Mouse (Mus musculus): ENCODE results near the gene Mip. TPM values are rescaled to one million over a fixed set of nuclear protein-coding genes. Genes with fewer than 3 reads are reported as not detected.

Gene Mip
- polyA plus RNA-seq (2015; fragmentation: Nextera tagmentation; extraction: Ambion mirVana), result not detected in 2 replicates

- H3K4me2 ChIP-seq (replicated peaks; ENCODE audit: low read depth, low read length), result no peak within 1 kb of the TSS
- peaks cover under 1% of the 10 kb centered on the region for H3K4me1 ChIP-seq (ENCODE audit: insufficient read depth, low read length)
- no peak within 1 kb of the TSS for H3K27ac ChIP-seq (ENCODE audit: low read length)
- no peak for ATAC-seq (ENCODE audit: low FRiP score, low TSS enrichment)
- no peak within 1 kb of the TSS for H3K9ac ChIP-seq (replicated peaks; ENCODE audit: low read length)
- no peaks in the 10 kb centered on the region for H3K27me3 ChIP-seq (ENCODE audit: insufficient read depth, low read length)
- H3K9me3 ChIP-seq (ENCODE audit: low read length), result no peaks in the 10 kb centered on the region
- H3K4me3 ChIP-seq (ENCODE audit: low read length), result no peak within 1 kb of the TSS
- WGBS, result 57% methylated on average over 4 of the region's 4 CpGs
- H3K36me3 ChIP-seq (ENCODE audit: insufficient read depth, low read length), result no peaks in the 10 kb centered on the region
Observed at GRCm38 (mm10) chr10:128225538-128225937, at the start of gene Mip. Mip (plus strand) TSS chr10:128225838.

DNA sequence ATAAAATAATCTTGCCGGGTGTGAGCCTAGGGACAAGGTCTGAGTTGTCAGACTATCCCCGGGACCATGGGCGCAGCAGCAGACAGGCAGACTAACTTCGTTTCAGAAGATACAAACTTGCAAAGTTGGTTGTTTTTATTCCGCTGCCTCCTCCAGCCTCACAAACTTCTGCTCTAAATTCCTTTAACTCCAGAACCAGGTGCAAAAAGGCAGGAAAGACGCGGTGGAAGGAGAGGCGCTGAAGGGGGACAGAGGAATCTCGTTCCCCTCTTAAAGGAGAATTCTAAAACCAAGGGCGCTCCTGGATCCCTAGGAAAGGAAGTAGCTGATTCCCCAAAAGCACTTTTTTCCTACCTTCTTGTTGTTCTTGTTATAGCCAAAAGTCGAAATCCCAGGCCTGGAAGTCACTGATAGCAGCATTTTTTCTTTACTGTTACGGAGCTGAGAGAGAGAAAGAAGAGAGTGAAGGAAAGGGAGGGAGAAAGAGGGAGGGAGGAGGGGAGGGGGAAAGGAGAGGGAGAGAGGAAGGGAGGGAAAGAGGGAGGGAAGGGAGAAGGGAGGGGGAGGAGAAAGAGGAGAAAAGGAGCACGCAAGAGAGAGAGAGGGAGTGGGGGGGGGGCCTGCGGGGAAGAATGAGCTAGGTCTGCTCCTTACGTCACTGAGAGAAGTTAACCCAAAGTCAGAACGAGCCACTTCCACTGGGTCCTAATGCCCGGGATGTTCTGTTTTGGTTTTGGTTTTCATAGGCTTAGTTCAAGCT is 49.5 kb upstream of the Mip start:
- H3K4me3 ChIP-seq (ENCODE audit: low read length), result peak overlapping the region; percentile 82
- H3K27me3 ChIP-seq (ENCODE audit: insufficient read depth, low read length), result no peaks in the 10 kb centered on the region
- WGBS, result 2% methylated on average over 17 of the region's 17 CpGs
- H3K4me2 ChIP-seq (replicated peaks; ENCODE audit: low read depth, low read length), result peak overlapping the region; percentile 86
- peak; percentile 85; the same call in 1 of the 2 replicates for ATAC-seq (ENCODE audit: low FRiP score, low TSS enrichment)
- peaks cover 43% of the 10 kb centered on the region for H3K4me1 ChIP-seq (ENCODE audit: insufficient read depth, low read length)
- H3K9me3 ChIP-seq (ENCODE audit: low read length), result no peaks in the 10 kb centered on the region
- peak overlapping the region; percentile 98 for H3K27ac ChIP-seq (ENCODE audit: low read length)
- H3K9ac ChIP-seq (replicated peaks; ENCODE audit: low read length), result peak overlapping the region; percentile 86
- no peaks in the 10 kb centered on the region for H3K36me3 ChIP-seq (ENCODE audit: insufficient read depth, low read length)

- Histone ChIP-seq H3K27ac (ENCODE audit: low read length) (no peak overlapping the region), H3K9ac (replicated peaks; ENCODE audit: low read length) (no peak overlapping the region), H3K9me3 (ENCODE audit: low read length) (no peaks in the 10 kb centered on the region), H3K36me3 (ENCODE audit: insufficient read depth, low read length) (no peaks in the 10 kb centered on the region), H3K27me3 (ENCODE audit: insufficient read depth, low read length) (no peaks in the 10 kb centered on the region), H3K4me2 (replicated peaks; ENCODE audit: low read depth, low read length) (no peak overlapping the region), H3K4me3 (ENCODE audit: low read length) (no peak overlapping the region), H3K4me1 (ENCODE audit: insufficient read depth, low read length) (peaks cover 43% of the 10 kb centered on the region)
- WGBS, result 85% methylated on average over 4 of the region's 4 CpGs
- no peak for ATAC-seq (ENCODE audit: low FRiP score, low TSS enrichment)
Observed at GRCm38 (mm10) chr10:128177316-128177715, 48.3 kb upstream of the Mip start.

DNA sequence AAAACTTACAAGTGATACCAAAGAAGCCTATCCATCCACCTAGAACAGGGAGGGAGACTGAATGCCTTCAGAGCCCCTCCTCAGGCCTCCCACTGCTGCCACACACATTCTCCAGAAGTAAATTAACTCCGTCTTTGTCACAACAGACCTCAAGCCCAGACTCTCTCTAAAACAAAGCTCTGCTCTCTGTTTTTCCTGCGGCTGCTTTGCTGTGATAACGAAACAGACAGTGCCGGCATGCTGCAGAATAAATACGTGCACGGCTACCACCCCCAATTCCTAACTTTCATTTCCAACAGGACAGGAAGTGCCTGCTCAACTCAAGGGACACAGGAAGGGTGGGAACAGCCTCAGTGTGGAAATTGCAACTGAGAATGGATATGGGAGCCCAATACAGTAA is 45.6 kb upstream of the Mip start, which contains the start of gene Rbms2:
Gene Rbms2, minus strand, starts transcription at position 309 of the 400 bp plus-strand sequence.
- Histone ChIP-seq H3K9me3 (ENCODE audit: low read length) (no peaks in the 10 kb centered on the region), H3K27me3 (ENCODE audit: insufficient read depth, low read length) (no peaks in the 10 kb centered on the region), H3K27ac (ENCODE audit: low read length) (peak within 1 kb of the TSS; percentile 94), H3K4me3 (ENCODE audit: low read length) (peak within 1 kb of the TSS; percentile 41), H3K4me2 (replicated peaks; ENCODE audit: low read depth, low read length) (peak within 1 kb of the TSS; percentile 55), H3K36me3 (ENCODE audit: insufficient read depth, low read length) (no peaks in the 10 kb centered on the region), H3K4me1 (ENCODE audit: insufficient read depth, low read length) (peaks cover 26% of the 10 kb centered on the region), H3K9ac (replicated peaks; ENCODE audit: low read length) (peak within 1 kb of the TSS; percentile 68)
- 2% methylated on average over 6 of the region's 6 CpGs for WGBS
- peak; percentile 34; the same call in 1 of the 2 replicates for ATAC-seq (ENCODE audit: low FRiP score, low TSS enrichment)

DNA sequence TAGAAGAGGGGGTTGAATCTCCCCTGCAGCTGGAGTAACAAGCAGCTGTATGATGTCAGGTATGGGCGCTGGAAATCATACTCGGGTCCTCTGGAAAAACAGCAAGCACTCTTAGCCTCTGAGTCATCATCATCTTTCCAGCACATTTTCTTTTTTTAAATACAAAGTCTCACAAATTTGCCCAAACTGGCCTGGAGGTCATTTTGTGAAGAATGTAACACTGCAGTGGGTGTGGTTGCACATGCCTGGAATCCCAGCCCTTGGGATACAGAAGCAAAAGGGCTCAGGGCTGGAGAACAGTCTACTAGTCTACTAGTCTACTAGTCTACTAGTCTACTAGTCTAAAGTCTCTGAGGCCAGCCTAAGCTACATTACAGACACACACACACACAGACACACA is 41.3 kb upstream of the Mip start:
- Histone ChIP-seq H3K9ac (replicated peaks; ENCODE audit: low read length) (no peak overlapping the region), H3K27me3 (ENCODE audit: insufficient read depth, low read length) (no peaks in the 10 kb centered on the region), H3K9me3 (ENCODE audit: low read length) (no peaks in the 10 kb centered on the region), H3K27ac (ENCODE audit: low read length) (no peak overlapping the region), H3K4me1 (ENCODE audit: insufficient read depth, low read length) (peaks cover 9% of the 10 kb centered on the region), H3K4me3 (ENCODE audit: low read length) (no peak overlapping the region), H3K4me2 (replicated peaks; ENCODE audit: low read depth, low read length) (no peak overlapping the region), H3K36me3 (ENCODE audit: insufficient read depth, low read length) (no peaks in the 10 kb centered on the region)
- 80% methylated on average over 2 of the region's 2 CpGs for WGBS
- ATAC-seq (ENCODE audit: low FRiP score, low TSS enrichment), result no peak

- Histone ChIP-seq H3K9me3 (ENCODE audit: low read length) (no peaks in the 10 kb centered on the region), H3K9ac (replicated peaks; ENCODE audit: low read length) (no peak overlapping the region), H3K4me2 (replicated peaks; ENCODE audit: low read depth, low read length) (no peak overlapping the region), H3K4me1 (ENCODE audit: insufficient read depth, low read length) (no peaks in the 10 kb centered on the region), H3K27me3 (ENCODE audit: insufficient read depth, low read length) (no peaks in the 10 kb centered on the region), H3K4me3 (ENCODE audit: low read length) (no peak overlapping the region), H3K36me3 (ENCODE audit: insufficient read depth, low read length) (no peaks in the 10 kb centered on the region), H3K27ac (ENCODE audit: low read length) (no peak overlapping the region)
- ATAC-seq (ENCODE audit: low FRiP score, low TSS enrichment), result peak; percentile 11; the same call in 1 of the 2 replicates
- WGBS, result 66% methylated on average over 6 of the region's 6 CpGs
Observed at GRCm38 (mm10) chr10:128185277-128185940, 40.2 kb upstream of the Mip start.

DNA sequence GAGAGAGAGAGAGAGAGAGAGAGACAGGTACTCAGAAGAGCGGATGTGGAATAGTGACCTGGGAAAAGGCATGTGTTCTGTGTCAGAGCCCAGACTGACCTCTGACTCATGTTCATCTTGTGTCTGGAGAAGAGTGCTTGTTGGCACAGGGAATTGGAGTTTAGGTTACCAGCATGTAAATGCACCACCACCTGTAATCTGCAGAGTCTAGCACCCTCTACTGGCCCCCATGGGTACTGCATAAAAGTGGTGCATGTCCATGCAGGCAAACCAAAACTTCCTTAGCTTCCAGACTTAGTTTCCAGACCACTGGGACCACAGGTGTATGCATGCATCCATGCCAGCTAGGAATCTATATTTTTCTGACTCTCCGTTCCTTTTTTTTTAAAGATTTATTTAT is 39.7 kb upstream of the Mip start:
- H3K27me3 ChIP-seq (ENCODE audit: insufficient read depth, low read length), result no peaks in the 10 kb centered on the region
- H3K36me3 ChIP-seq (ENCODE audit: insufficient read depth, low read length), result no peaks in the 10 kb centered on the region
- no peak overlapping the region for H3K9ac ChIP-seq (replicated peaks; ENCODE audit: low read length)
- H3K9me3 ChIP-seq (ENCODE audit: low read length), result no peaks in the 10 kb centered on the region
- no peak overlapping the region for H3K4me2 ChIP-seq (replicated peaks; ENCODE audit: low read depth, low read length)
- peak; percentile 64; the same call in 1 of the 2 replicates for ATAC-seq (ENCODE audit: low FRiP score, low TSS enrichment)
- no peaks in the 10 kb centered on the region for H3K4me1 ChIP-seq (ENCODE audit: insufficient read depth, low read length)
- H3K27ac ChIP-seq (ENCODE audit: low read length), result no peak overlapping the region
- H3K4me3 ChIP-seq (ENCODE audit: low read length), result no peak overlapping the region
- 41% methylated on average over 2 of the region's 2 CpGs for WGBS

GRCm38 (mm10) chr10:128187181-128187605 is 38.4 kb upstream of the Mip start:
- no peak for ATAC-seq (ENCODE audit: low FRiP score, low TSS enrichment)
- 69% methylated on average over 5 of the region's 5 CpGs for WGBS

DNA sequence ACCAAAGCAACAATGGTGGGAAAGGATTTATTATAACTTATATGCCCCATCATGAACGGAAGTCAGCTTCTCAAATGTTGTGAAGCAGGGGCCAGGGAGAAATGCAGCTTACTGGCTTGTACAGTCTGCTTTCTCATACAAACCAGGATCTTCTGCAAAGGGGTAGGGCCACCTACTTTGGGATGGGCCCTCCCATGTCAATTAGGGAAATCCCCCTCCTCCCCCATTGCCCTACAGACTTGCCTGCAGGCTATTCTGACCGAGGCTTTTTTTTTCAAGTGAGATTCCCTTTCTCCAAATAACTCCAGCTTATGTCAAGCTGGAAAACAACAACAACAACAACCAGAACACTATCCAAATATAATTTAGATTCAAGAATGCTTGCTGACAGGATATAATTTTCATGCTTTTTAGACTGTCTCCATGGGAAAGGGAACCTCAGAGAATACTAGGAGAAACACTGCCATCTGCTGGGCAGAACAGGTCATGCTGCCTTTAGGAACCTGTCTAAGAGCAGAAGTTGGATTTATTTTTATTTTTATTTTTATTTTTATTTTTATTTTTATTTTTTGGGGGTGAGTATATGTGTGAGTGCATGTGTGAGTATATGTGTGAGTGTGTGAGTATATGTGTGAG is 37.3 kb upstream of the Mip start:
- Histone ChIP-seq H3K27me3 (ENCODE audit: insufficient read depth, low read length) (no peaks in the 10 kb centered on the region), H3K4me3 (ENCODE audit: low read length) (no peak overlapping the region), H3K4me1 (ENCODE audit: insufficient read depth, low read length) (no peaks in the 10 kb centered on the region), H3K9ac (replicated peaks; ENCODE audit: low read length) (no peak overlapping the region), H3K27ac (ENCODE audit: low read length) (no peak overlapping the region), H3K36me3 (ENCODE audit: insufficient read depth, low read length) (no peaks in the 10 kb centered on the region), H3K9me3 (ENCODE audit: low read length) (no peaks in the 10 kb centered on the region), H3K4me2 (replicated peaks; ENCODE audit: low read depth, low read length) (no peak overlapping the region)
- 44% methylated on average over 2 of the region's 2 CpGs for WGBS
- ATAC-seq (ENCODE audit: low FRiP score, low TSS enrichment), result no peak

More at GRCm38 (mm10) chr10:128187181-128187605, 38.4 kb upstream of the Mip start:
- H3K9me3 ChIP-seq (ENCODE audit: low read length), result no peaks in the 10 kb centered on the region
- H3K27ac ChIP-seq (ENCODE audit: low read length), result no peak overlapping the region
- no peak overlapping the region for H3K4me3 ChIP-seq (ENCODE audit: low read length)
- no peaks in the 10 kb centered on the region for H3K27me3 ChIP-seq (ENCODE audit: insufficient read depth, low read length)
- no peak overlapping the region for H3K9ac ChIP-seq (replicated peaks; ENCODE audit: low read length)
- H3K4me1 ChIP-seq (ENCODE audit: insufficient read depth, low read length), result no peaks in the 10 kb centered on the region
- H3K4me2 ChIP-seq (replicated peaks; ENCODE audit: low read depth, low read length), result no peak overlapping the region
- no peaks in the 10 kb centered on the region for H3K36me3 ChIP-seq (ENCODE audit: insufficient read depth, low read length)
